Mouse (Mus musculus): ENCODE measurements around the gene Olfr855. TPM values are rescaled to one million over a fixed set of nuclear protein-coding genes. Genes with fewer than 3 reads are reported as not detected.

Olfr855 gene
- polyA plus RNA-seq (2016; fragmentation: Nextera tagmentation; extraction: Ambion mirVana) = not detected in 2 replicates

DNA sequence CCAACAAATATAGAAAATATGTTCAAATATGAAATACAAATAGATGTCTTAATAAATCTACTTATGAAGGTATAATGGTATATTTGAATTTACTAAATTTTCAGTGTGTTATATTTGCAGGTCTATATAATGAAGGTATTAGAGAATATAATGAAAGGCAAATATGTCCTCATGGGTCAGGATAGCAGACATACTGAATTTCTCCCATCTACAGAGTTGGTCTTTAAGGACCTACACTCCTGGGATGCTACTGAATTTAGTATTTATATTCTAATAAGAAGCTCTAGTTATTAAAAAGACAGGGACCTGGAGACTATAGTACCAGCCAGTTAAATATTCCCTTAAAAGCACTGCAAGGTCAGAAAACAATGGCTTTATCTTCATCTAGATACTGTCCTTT, at the start of gene Olfr855:
TSS of gene Olfr855 (plus strand) at position 301 of the 400 bp plus-strand sequence.
- Histone ChIP-seq H3K4me3 (no peak within 1 kb of the TSS), H3K4me1 (no peaks in the 10 kb centered on the region)
- no peak for DNase-seq (ENCODE audit: low spot score)

GRCm38 (mm10) chr9:19540976-19541375, 41.4 kb upstream of the Olfr855 start, which contains the start of gene Olfr853:
TSS of gene Olfr853 (minus strand) at chr9:19541076.
- H3K4me1 ChIP-seq = no peaks in the 10 kb centered on the region
- no peak for DNase-seq (ENCODE audit: low spot score)
- H3K27me3 ChIP-seq (ENCODE audit: low read depth, poor library complexity, severe bottlenecking) = no peaks in the 10 kb centered on the region
- H3K27ac ChIP-seq (replicated peaks) = no peak within 1 kb of the TSS
- 83% methylated on average over 1 of the region's 1 CpGs for WGBS
- H3K4me3 ChIP-seq = no peak within 1 kb of the TSS
- H3K36me3 ChIP-seq = no peaks in the 10 kb centered on the region
- peaks cover 26% of the 10 kb centered on the region for H3K9me3 ChIP-seq (replicated peaks)

More for the DNA sequence above, at the start of gene Olfr855:
- Histone ChIP-seq H3K36me3 (no peaks in the 10 kb centered on the region), H3K9me3 (replicated peaks) (peaks cover 25% of the 10 kb centered on the region), H3K27ac (replicated peaks) (no peak within 1 kb of the TSS), H3K27me3 (ENCODE audit: low read depth, poor library complexity, severe bottlenecking) (no peaks in the 10 kb centered on the region)

DNA sequence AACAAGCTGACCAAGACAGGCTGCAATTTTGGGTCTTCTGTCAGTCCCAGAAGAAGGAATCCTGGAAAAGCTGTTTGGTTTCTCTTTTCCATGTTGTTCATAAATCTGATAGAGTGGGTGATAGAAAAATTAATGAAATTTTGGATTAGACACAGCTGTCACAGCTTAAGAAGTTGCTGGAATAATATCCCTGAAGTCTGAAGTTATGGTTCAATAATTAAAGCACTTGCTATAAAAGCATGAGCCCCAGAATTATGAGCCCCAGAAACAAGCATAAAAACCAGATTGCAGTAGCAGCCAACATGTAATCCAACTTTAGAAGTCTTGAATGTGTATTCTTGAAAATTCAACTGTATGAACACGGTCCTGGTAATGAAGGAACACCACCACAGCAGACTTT, 15.1 kb upstream of the Olfr855 start, which contains the start of gene Olfr854:
TSS of gene Olfr854 (minus strand) at position 101 of the 400 bp plus-strand sequence.
- Histone ChIP-seq H3K4me1 (no peaks in the 10 kb centered on the region), H3K36me3 (no peaks in the 10 kb centered on the region), H3K9me3 (replicated peaks) (peaks cover 15% of the 10 kb centered on the region), H3K27ac (replicated peaks) (no peak within 1 kb of the TSS), H3K27me3 (ENCODE audit: low read depth, poor library complexity, severe bottlenecking) (no peaks in the 10 kb centered on the region), H3K4me3 (no peak within 1 kb of the TSS)
- 75% methylated on average over 1 of the region's 1 CpGs for WGBS
- DNase-seq (ENCODE audit: low spot score) = no peak

DNA sequence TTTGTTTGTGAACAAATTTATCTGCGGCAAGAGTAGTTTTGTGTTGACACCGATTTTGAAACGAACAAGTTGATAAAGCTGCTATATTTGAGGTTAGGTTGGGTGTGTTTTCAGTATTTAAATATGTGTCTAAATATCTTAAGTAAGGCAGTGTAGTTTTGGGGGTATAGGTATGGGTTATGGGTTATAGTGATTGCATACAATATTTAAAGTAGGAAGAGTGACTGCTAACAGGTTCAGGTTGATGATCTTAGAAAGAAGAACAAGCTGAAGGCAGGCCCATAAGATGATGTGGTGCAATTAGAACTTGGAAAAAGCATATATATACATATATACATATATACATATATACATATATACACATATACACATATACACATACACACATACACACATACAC, 38.9 kb downstream of the Olfr855 start:
- no peak for DNase-seq (ENCODE audit: low spot score)
- Histone ChIP-seq H3K9me3 (replicated peaks) (peaks cover 2% of the 10 kb centered on the region; the same call in 1 of the 2 replicates), H3K27me3 (ENCODE audit: low read depth, poor library complexity, severe bottlenecking) (no peaks in the 10 kb centered on the region), H3K27ac (replicated peaks) (no peak overlapping the region), H3K4me1 (0 out of 2 replicates have a peak, but pooled peaks cover 4% of the 10 kb centered on the region), H3K4me3 (no peak overlapping the region), H3K36me3 (peaks cover 14% of the 10 kb centered on the region)
- WGBS = 98% methylated on average over 3 of the region's 3 CpGs

DNA sequence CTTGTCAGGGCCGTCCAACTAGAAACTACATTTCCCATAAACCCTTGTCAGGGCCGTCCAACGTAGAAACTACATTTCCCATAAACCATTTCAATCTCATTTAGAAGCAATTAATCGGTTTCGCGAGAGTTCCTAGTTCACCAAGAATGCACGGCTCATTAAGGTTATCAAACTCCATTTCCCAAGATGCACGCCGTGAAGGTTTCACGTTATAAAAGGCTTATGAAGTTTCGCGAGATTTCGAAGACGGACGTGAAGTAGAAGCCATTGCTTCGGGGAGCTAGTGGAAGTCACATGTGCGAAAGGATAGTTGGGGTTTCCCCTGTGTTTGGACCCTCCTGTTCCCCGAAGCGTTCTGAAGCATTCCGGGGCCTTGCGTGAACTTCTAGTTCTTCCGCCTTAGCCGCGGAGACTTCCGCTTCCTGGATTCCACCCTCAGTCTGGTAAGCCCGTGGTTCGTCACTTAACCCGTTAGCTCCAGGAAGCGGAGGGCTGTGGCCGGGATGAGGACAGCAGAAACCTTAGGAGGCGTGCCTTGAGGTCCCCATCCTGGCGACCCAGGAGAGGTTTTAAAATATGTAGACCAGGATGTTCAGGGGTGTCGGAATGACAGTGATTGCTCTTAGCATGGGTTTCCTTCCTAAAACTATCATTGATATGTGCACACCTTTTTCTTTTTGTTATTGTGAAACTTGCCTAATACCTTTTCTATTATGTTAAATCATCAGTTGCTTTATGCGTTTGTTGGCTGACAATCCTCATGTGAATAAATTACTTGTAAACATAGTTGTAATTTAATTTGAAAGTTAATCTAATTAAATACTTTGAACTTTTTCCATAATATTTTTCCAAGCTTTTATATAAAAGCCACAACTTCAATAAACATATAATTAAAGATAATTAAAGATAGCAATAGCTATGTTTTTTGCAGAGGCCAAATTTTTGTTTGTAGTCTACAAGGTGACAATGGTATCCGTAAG, 39.7 kb downstream of the Olfr855 start, which contains the start of gene Zfp317:
TSS of gene Zfp317 (plus strand) at position 260 of the 980 bp plus-strand sequence.
- WGBS = 2% methylated on average over 35 of the region's 35 CpGs
- peak; percentile 86 for DNase-seq (ENCODE audit: low spot score)
- H3K36me3 ChIP-seq = peaks cover 21% of the 10 kb centered on the region
- H3K27me3 ChIP-seq (ENCODE audit: low read depth, poor library complexity, severe bottlenecking) = no peaks in the 10 kb centered on the region
- H3K9me3 ChIP-seq (replicated peaks) = no peaks in the 10 kb centered on the region; the same call in 1 of the 2 replicates
- peak within 1 kb of the TSS; percentile 62 for H3K4me3 ChIP-seq
- 0 out of 2 replicates have a peak, but pooled peaks cover 4% of the 10 kb centered on the region for H3K4me1 ChIP-seq
- H3K27ac ChIP-seq (replicated peaks) = peak within 1 kb of the TSS; percentile 88

DNA sequence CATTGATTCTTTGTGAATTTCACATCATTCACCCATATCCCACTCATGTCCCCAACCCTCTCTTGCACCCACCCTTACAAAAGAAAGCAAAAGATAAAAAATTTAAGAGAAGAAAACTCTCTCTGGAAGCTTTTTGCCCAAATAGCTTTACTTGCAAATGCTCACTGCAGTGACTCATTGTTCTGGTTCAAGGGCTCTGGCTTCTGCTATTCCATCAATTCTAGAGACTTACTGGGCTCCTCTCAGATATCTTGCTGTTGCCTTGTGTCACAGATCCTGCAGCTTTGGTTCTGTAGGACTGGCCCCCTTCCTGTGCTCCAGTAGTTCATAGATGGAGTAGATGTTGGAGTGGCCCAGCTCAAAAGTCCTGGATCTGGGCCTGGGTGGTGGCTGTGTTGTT, 47.2 kb downstream of the Olfr855 start:
- no peaks in the 10 kb centered on the region for H3K4me1 ChIP-seq
- H3K36me3 ChIP-seq = peaks cover 55% of the 10 kb centered on the region
- no peaks in the 10 kb centered on the region for H3K9me3 ChIP-seq (replicated peaks)
- no peaks in the 10 kb centered on the region for H3K27me3 ChIP-seq (ENCODE audit: low read depth, poor library complexity, severe bottlenecking)
- no peak for DNase-seq (ENCODE audit: low spot score)
- H3K27ac ChIP-seq (replicated peaks) = no peak overlapping the region
- H3K4me3 ChIP-seq = no peak overlapping the region

Other genes with a start within 250 kb of the Olfr855 start
- not detected in 2 replicates for gene Olfr845, start 246.2 kb upstream of the Olfr855 start, polyA plus RNA-seq (2016; fragmentation: Nextera tagmentation; extraction: Ambion mirVana)
- not detected in 2 replicates for gene Olfr846, start 218.6 kb upstream of the Olfr855 start, polyA plus RNA-seq (2016; fragmentation: Nextera tagmentation; extraction: Ambion mirVana)
- not detected in 2 replicates for gene Olfr847, start 203.9 kb upstream of the Olfr855 start, polyA plus RNA-seq (2016; fragmentation: Nextera tagmentation; extraction: Ambion mirVana)
- gene Olfr849, start 142.4 kb upstream of the Olfr855 start, polyA plus RNA-seq (2016; fragmentation: Nextera tagmentation; extraction: Ambion mirVana) = not detected in 2 replicates
- gene Olfr850, start 104.4 kb upstream of the Olfr855 start, polyA plus RNA-seq (2016; fragmentation: Nextera tagmentation; extraction: Ambion mirVana) = not detected in 2 replicates
- gene Olfr851, start 89.3 kb upstream of the Olfr855 start, polyA plus RNA-seq (2016; fragmentation: Nextera tagmentation; extraction: Ambion mirVana) = not detected in 2 replicates
- not detected in 2 replicates for gene Olfr853, start 41.5 kb upstream of the Olfr855 start, polyA plus RNA-seq (2016; fragmentation: Nextera tagmentation; extraction: Ambion mirVana)
- not detected in 2 replicates for gene Olfr854, start 15.2 kb upstream of the Olfr855 start, polyA plus RNA-seq (2016; fragmentation: Nextera tagmentation; extraction: Ambion mirVana)
- 36.1 and 41.5 TPM in 2 replicates for gene Zfp317, start 39.5 kb downstream of the Olfr855 start, polyA plus RNA-seq (2016; fragmentation: Nextera tagmentation; extraction: Ambion mirVana)
- gene Olfr857, start 126.8 kb downstream of the Olfr855 start, polyA plus RNA-seq (2016; fragmentation: Nextera tagmentation; extraction: Ambion mirVana) = not detected in 2 replicates
- gene Olfr58, start 197.7 kb downstream of the Olfr855 start, polyA plus RNA-seq (2016; fragmentation: Nextera tagmentation; extraction: Ambion mirVana) = not detected in 2 replicates
- gene Olfr859, start 222.3 kb downstream of the Olfr855 start, polyA plus RNA-seq (2016; fragmentation: Nextera tagmentation; extraction: Ambion mirVana) = not detected in 2 replicates

Data from midbrain, embryonic 10.5 days (tissue).